Mouse (Mus musculus): Measurements from ENCODE around the gene Cxcl17. TPM values are rescaled to one million over a fixed set of nuclear protein-coding genes. Genes with fewer than 3 reads are reported as not detected.
A peak's percentile ranks its signal among the peaks of the same experiment; 100 is the strongest.
"Not testable (repeated sequence)": the region's sequence is repeated elsewhere in the genome, so short reads cannot be mapped to it uniquely, and the experiment has no call there.

Gene Cxcl17
- polyA plus RNA-seq, 1 experiment: 41.1 TPM

GRCm38 (mm10) chr7:25402671-25403101, 10.0 kb downstream of the Cxcl17 start:
- DNase-seq: no peak
- TF ChIP-seq CTCF (IDR thresholded peaks at IDR 0.05; ENCODE audit: insufficient read depth, low read length) (peak; percentile 79), POLR2A (IDR thresholded peaks at IDR 0.05; ENCODE audit: borderline replicate concordance, extremely low read depth, low read depth, low read length) (no peak)
- 2% methylated on average over 2 of the region's 2 CpGs for WGBS
- H3K4me1 ChIP-seq (ENCODE audit: control insufficient read depth, insufficient read depth, low read length): 0 out of 2 replicates have a peak, but pooled peaks cover 2% of the 10 kb centered on the region
- no peak overlapping the region for H3K4me3 ChIP-seq (replicated peaks; ENCODE audit: extremely low read depth, low read depth, low read length)

DNA sequence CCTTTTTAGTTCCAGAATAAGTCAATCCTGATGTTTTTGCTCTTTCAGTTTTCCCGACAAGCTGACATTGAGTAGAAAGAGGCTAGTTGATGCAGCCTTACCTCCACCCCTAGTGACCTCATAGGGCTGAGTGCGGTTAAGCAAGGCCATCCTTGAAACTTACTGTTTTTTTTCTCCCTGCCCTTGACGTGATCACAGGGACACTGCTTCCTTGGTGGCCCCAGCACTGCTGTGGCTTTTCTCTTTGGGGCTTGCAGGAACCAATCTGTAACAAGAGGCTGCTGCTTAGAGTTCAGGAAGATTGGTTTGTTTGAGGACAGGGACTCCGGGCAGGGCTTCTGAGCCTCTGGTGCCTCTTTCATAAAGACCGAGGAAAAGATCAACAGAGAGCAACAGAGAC, 10.7 kb downstream of the Cxcl17 start:
- H3K4me1 ChIP-seq (ENCODE audit: control insufficient read depth, insufficient read depth, low read length): 0 out of 2 replicates have a peak, but pooled peaks cover 2% of the 10 kb centered on the region
- no peak for DNase-seq
- TF ChIP-seq POLR2A (IDR thresholded peaks at IDR 0.05; ENCODE audit: borderline replicate concordance, extremely low read depth, low read depth, low read length) (no peak), CTCF (IDR thresholded peaks at IDR 0.05; ENCODE audit: insufficient read depth, low read length) (no peak)
- no peak overlapping the region for H3K4me3 ChIP-seq (replicated peaks; ENCODE audit: extremely low read depth, low read depth, low read length)
- WGBS: 65% methylated on average over 5 of the region's 5 CpGs

- no peak for DNase-seq
- Histone ChIP-seq H3K4me3 (replicated peaks; ENCODE audit: extremely low read depth, low read depth, low read length) (no peak overlapping the region), H3K4me1 (ENCODE audit: control insufficient read depth, insufficient read depth, low read length) (0 out of 2 replicates have a peak, but pooled peaks cover 4% of the 10 kb centered on the region)
- TF ChIP-seq POLR2A (IDR thresholded peaks at IDR 0.05; ENCODE audit: borderline replicate concordance, extremely low read depth, low read depth, low read length) (no peak), CTCF (IDR thresholded peaks at IDR 0.05; ENCODE audit: insufficient read depth, low read length) (no peak)
- WGBS: 69% methylated on average over 2 of the region's 2 CpGs
These were observed 11.1 kb downstream of the Cxcl17 start for GRCm38 (mm10) chr7:25401551-25401950.

DNA sequence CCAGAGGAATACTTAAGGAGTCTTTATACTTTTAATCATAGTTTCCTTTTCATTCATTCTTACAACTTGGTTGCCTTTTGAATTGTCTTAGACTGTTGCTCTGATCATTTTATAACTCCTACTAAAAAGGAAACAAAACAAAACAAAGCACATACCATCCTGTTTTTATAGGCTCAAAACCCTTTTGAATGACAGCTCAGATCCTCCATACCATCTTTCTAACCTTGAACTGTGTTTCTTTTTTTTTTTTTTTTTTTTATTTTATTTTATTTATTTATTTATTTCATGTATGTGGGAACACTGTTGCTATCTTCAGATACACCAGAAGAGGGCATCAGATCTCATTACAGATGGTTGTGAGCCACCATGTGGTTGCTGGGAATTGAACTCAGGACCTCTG, 13.7 kb downstream of the Cxcl17 start:
- not testable (repeated sequence) for H3K4me3 ChIP-seq (replicated peaks; ENCODE audit: extremely low read depth, low read depth, low read length); DNase-seq; H3K4me1 ChIP-seq (ENCODE audit: control insufficient read depth, insufficient read depth, low read length)

DNA sequence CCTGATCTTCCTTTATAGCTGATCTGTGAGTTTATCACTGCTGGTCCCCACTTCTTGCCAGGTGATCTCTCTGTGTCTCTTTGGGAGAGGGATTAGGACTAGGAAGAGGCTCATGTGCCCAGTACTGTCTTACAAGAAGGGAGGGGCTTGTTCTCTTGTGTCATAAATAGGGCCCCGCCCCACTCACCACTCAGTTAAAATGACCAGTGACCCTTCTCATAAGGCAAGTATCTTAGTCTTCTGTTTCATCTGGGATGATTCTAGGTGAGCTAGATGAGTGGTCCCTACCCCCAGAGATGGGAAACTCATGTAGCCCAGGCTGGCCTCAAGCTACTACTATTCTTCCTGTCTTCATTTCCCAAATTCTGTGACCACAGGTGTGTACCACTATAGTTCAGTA, 14.1 kb downstream of the Cxcl17 start, which contains the start of gene Lipe:
TSS of gene Lipe (minus strand) at position 101 of the 400 bp plus-strand sequence.
- no peak within 1 kb of the TSS for H3K4me3 ChIP-seq (replicated peaks; ENCODE audit: extremely low read depth, low read depth, low read length)
- H3K4me1 ChIP-seq (ENCODE audit: control insufficient read depth, insufficient read depth, low read length): peaks cover 10% of the 10 kb centered on the region
- WGBS: 93% methylated on average over 1 of the region's 1 CpGs
- TF ChIP-seq POLR2A (IDR thresholded peaks at IDR 0.05; ENCODE audit: borderline replicate concordance, extremely low read depth, low read depth, low read length) (no peak), CTCF (IDR thresholded peaks at IDR 0.05; ENCODE audit: insufficient read depth, low read length) (no peak)
- no peak for DNase-seq

- 91% methylated on average over 14 of the region's 14 CpGs for WGBS
- no peak for DNase-seq
- H3K4me1 ChIP-seq (ENCODE audit: control insufficient read depth, insufficient read depth, low read length): peaks cover 13% of the 10 kb centered on the region
- peak overlapping the region; percentile 11 for H3K4me3 ChIP-seq (replicated peaks; ENCODE audit: extremely low read depth, low read depth, low read length)
- TF ChIP-seq POLR2A (IDR thresholded peaks at IDR 0.05; ENCODE audit: borderline replicate concordance, extremely low read depth, low read depth, low read length) (no peak), CTCF (IDR thresholded peaks at IDR 0.05; ENCODE audit: insufficient read depth, low read length) (no peak)
These were observed 16.1 kb downstream of the Cxcl17 start for GRCm38 (mm10) chr7:25396621-25397020.

GRCm38 (mm10) chr7:25395558-25396521, 16.8 kb downstream of the Cxcl17 start:
- H3K4me3 ChIP-seq (replicated peaks; ENCODE audit: extremely low read depth, low read depth, low read length): peak overlapping the region; percentile 97
- peak; percentile 96 for DNase-seq
- WGBS: 4% methylated on average over 52 of the region's 52 CpGs
- peaks cover 17% of the 10 kb centered on the region for H3K4me1 ChIP-seq (ENCODE audit: control insufficient read depth, insufficient read depth, low read length)
- TF ChIP-seq CTCF (IDR thresholded peaks at IDR 0.05; ENCODE audit: insufficient read depth, low read length) (no peak), POLR2A (IDR thresholded peaks at IDR 0.05; ENCODE audit: borderline replicate concordance, extremely low read depth, low read depth, low read length) (peak; percentile 46; the same call in 1 of the 2 replicates)

DNA sequence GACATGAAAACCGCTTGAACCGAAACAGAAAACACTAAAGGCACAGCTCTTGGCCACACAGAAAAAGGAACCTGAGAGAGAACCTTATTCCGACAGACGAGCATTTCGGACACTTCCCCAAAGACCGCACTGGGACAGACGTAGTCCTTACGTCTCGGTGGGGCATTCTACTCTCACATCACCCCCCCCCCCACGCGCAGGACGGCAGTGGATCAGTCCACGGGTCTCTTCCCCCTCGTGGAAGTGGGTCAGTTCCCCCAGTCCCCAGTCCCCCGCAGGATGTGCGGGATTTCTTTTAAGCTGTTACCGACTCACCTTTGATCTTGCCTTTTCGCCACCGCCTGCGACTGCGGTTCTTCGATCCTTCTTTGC, 17.5 kb downstream of the Cxcl17 start:
- 1% methylated on average over 22 of the region's 22 CpGs for WGBS
- TF ChIP-seq CTCF (IDR thresholded peaks at IDR 0.05; ENCODE audit: insufficient read depth, low read length) (no peak), POLR2A (IDR thresholded peaks at IDR 0.05; ENCODE audit: borderline replicate concordance, extremely low read depth, low read depth, low read length) (no peak)
- peaks cover 21% of the 10 kb centered on the region for H3K4me1 ChIP-seq (ENCODE audit: control insufficient read depth, insufficient read depth, low read length)
- DNase-seq: no peak
- H3K4me3 ChIP-seq (replicated peaks; ENCODE audit: extremely low read depth, low read depth, low read length): peak overlapping the region; percentile 86

DNA sequence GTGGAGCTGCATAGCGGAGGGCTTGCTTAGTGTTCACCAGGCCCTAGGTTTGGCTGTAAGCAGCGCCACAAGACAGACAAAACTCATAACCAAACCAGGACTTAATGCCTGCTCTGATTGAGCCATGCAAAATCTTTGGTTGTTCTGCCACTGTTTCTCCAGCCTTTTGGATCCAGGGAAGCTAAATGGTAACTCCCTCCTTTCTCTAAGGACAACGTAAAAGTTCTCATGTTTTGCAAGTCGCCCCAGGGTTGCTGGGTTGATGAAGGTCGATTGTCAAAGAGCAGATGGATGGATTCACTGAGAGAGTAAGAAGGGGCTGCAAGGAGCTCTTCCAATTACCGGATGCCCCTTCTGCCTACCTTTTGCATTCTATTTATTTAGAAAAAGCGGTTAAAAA, 17.9 kb downstream of the Cxcl17 start:
- DNase-seq: no peak
- WGBS: 7% methylated on average over 7 of the region's 7 CpGs
- H3K4me1 ChIP-seq (ENCODE audit: control insufficient read depth, insufficient read depth, low read length): peaks cover 26% of the 10 kb centered on the region
- TF ChIP-seq CTCF (IDR thresholded peaks at IDR 0.05; ENCODE audit: insufficient read depth, low read length) (no peak), POLR2A (IDR thresholded peaks at IDR 0.05; ENCODE audit: borderline replicate concordance, extremely low read depth, low read depth, low read length) (no peak)
- H3K4me3 ChIP-seq (replicated peaks; ENCODE audit: extremely low read depth, low read depth, low read length): peak overlapping the region; percentile 86
